Comparison of ENCODE assay signal across 25 mouse cellular contexts in the genomic region with DNA sequence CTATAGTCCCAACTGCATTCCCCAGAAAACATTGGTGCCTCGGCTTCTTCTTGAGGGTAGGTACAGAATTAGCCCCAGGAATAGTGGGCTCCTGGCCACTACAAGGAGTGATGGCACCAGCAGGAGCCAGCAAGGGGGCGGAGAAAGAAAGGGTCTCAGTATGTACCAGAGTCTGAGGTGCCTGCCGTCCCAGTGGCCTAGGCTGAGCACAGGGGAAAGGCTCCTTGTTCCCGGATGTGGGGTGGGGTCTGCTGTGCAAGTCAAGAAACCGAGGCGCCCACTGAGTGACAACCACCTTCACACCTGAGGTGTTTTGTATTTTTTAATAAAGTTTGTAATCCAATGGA. TPM values are rescaled to one million over a fixed set of nuclear protein-coding genes. Genes with fewer than 3 reads are reported as not detected.
DNase-seq lines count a peak whose midpoint lies in the region; TF ChIP-seq lines count a peak whose summit lies in the region.
"Had no signal": no experiment of that assay in that cellular context is flagged by ENCODE, and none has a peak within 500 bp of the region (broad histone marks: within the 10 kb centered on the region; RNA-seq: fewer than 3 reads in every experiment).

No protein-coding gene starts in this region.

- H3K4me1 ChIP-seq in thymus, adult 2 months (replicated peaks; ENCODE audit: control insufficient read depth, insufficient read depth, low read length), result no peaks in the 10 kb centered on the region
- H3K4me1 ChIP-seq: embryonic facial prominence, embryonic 10.5 days; embryonic facial prominence, embryonic 12.5 days; forebrain, embryonic 13.5 days; forebrain, embryonic 15.5 days had no signal

- intact Hi-C loops in heart, postnatal 25 days (cut with DNase I), result no loop called here

- no peak for TF ChIP-seq POLR2A in thymus, adult 2 months (IDR thresholded peaks at IDR 0.05; ENCODE audit: control insufficient read depth, extremely low read depth, insufficient read depth, low read length, poor library complexity)

- H3K27me3 ChIP-seq in thymus, adult 2 months (ENCODE audit: control insufficient read depth, insufficient read depth, low read length), result no peaks in the 10 kb centered on the region
- H3K27me3 ChIP-seq: CH12.LX; embryonic facial prominence, embryonic 12.5 days; forebrain, embryonic 13.5 days; forebrain, embryonic 15.5 days; Patski had no signal

- no peak overlapping the region for H3K4me3 ChIP-seq in layer of hippocampus, adult 2 months
- no peak overlapping the region for H3K4me3 ChIP-seq in thymus, adult 2 months (ENCODE audit: control insufficient read depth, insufficient read depth, low read length)
- H3K4me3 ChIP-seq: embryonic facial prominence, embryonic 10.5 days; embryonic facial prominence, embryonic 12.5 days; forebrain, embryonic 13.5 days; forebrain, embryonic 15.5 days had no signal

- peaks cover 54% of the 10 kb centered on the region for H3K36me3 ChIP-seq in thymus, adult 2 months (ENCODE audit: control insufficient read depth, insufficient read depth, low read length)

- WGBS in thymus, adult 2 months, result 97% methylated on average over 6 of the region's 6 CpGs

- peak; percentile 85 for DNase-seq in heart, adult 11 months
- DNase-seq in heart, postnatal 25 days (ENCODE audit: low spot score), result no peak
- DNase-seq in layer of hippocampus, adult 2 months (ENCODE audit: low spot score in 2 of 2), result no peak
- no peak for DNase-seq in layer of hippocampus, adult 9-11 months
- DNase-seq in thymus, postnatal 4 days, result peak; percentile 10
- DNase-seq in thymus, adult 2 months, result no peak
- DNase-seq: adrenal gland, adult 8-10 months; adrenal gland, postnatal 14 days; adrenal gland, postnatal 36 days; B cell, adult 2 months; cerebellum, adult 2 months; cerebellum, adult 9-10 months had no signal

- TF ChIP-seq CTCF in layer of hippocampus, adult 2 months (conservative IDR thresholded peaks at IDR 0.05), result no peak
- no peak for TF ChIP-seq CTCF in thymus, adult 2 months (IDR thresholded peaks at IDR 0.05; ENCODE audit: borderline replicate concordance, control insufficient read depth, extremely low read depth, insufficient read depth, low read length, poor library complexity)

- H3K27ac ChIP-seq in layer of hippocampus, adult 2 months, result peak overlapping the region; percentile 14; the same call in 1 of the 2 replicates
- no peak overlapping the region for H3K27ac ChIP-seq in thymus, adult 2 months (ENCODE audit: control insufficient read depth, insufficient read depth, low read length)
- H3K27ac ChIP-seq: embryonic facial prominence, embryonic 10.5 days; embryonic facial prominence, embryonic 12.5 days; forebrain, embryonic 13.5 days; forebrain, embryonic 15.5 days had no signal

RNA-seq across cellular contexts. Expression of a gene that starts 23.1 kb away (rescaled TPM):
- total RNA-seq in heart, postnatal 25 days (2021), result 10 to 100 TPM; 22.7 to 23.5 TPM
- total RNA-seq in layer of hippocampus, adult 2 months (2021), result 10 to 100 TPM; 33.8 to 34.6 TPM
- polyA plus RNA-seq in thymus, adult 2 months (2012; rRNA removed), result 87.3 and 98.6 TPM in 2 replicates

RNA-seq across cellular contexts. Expression of a gene that starts 31.6 kb away (rescaled TPM):
- 1 to 10 TPM in 1 of 2 experiments, under 1 TPM in 1; 0.50 to 1.5 TPM for total RNA-seq in heart, postnatal 25 days (2021)
- total RNA-seq in layer of hippocampus, adult 2 months (2021), result 1 to 10 TPM; 4.1 to 5.3 TPM
- polyA plus RNA-seq in thymus, adult 2 months (2012; rRNA removed), result 0.40 and 0.42 TPM in 2 replicates
- total RNA-seq: adrenal gland, postnatal 14 days; adrenal gland, postnatal 36 days; CH12.LX; G1E had no signal
- polyA plus RNA-seq: activated CD4-positive, CD25-positive, alpha-beta regulatory T cell, adult 4 months; CD4-positive, CD25-positive, alpha-beta regulatory T cell, adult 4 months; embryonic facial prominence, embryonic 10.5 days; embryonic facial prominence, embryonic 12.5 days; embryonic facial prominence, embryonic 14.5 days; forebrain, embryonic 11.5 days; forebrain, embryonic 13.5 days; forebrain, embryonic 15.5 days; G1E had no signal

RNA-seq across cellular contexts. Expression of a gene that starts 47.0 kb away (rescaled TPM):
- 1,000 to 10,000 TPM; 1,043 to 1,140 TPM for total RNA-seq in heart, postnatal 25 days (2021)
- under 1 TPM in 1 of 2 experiments, not detected in 1; 0.12 TPM for total RNA-seq in layer of hippocampus, adult 2 months (2021)
- polyA plus RNA-seq in thymus, adult 2 months (2012; rRNA removed), result 3.3 and 36.2 TPM in 2 replicates
- total RNA-seq: G1E had no signal
- polyA plus RNA-seq: activated CD4-positive, CD25-positive, alpha-beta regulatory T cell, adult 4 months; CD4-positive, CD25-positive, alpha-beta regulatory T cell, adult 4 months; embryonic facial prominence, embryonic 10.5 days; embryonic facial prominence, embryonic 12.5 days; forebrain, embryonic 11.5 days; forebrain, embryonic 13.5 days; forebrain, embryonic 15.5 days; G1E had no signal

RNA-seq across cellular contexts. Expression of a gene that starts 51.7 kb away (rescaled TPM):
- total RNA-seq in heart, postnatal 25 days (2021), result 1 to 10 TPM in 1 of 2 experiments, under 1 TPM in 1; 0.60 to 1.5 TPM
- total RNA-seq in layer of hippocampus, adult 2 months (2021), result not detected
- 0.24 and 0.27 TPM in 2 replicates for polyA plus RNA-seq in thymus, adult 2 months (2012; rRNA removed)
- total RNA-seq: adrenal gland, adult 18-20 months; adrenal gland, adult 8-10 months; adrenal gland, postnatal 14 days; adrenal gland, postnatal 36 days had no signal
- polyA plus RNA-seq: activated CD4-positive, CD25-positive, alpha-beta regulatory T cell, adult 4 months; CD4-positive, CD25-positive, alpha-beta regulatory T cell, adult 4 months; cerebellum, adult 2 months; cortical plate, adult 2 months; embryonic facial prominence, embryonic 12.5 days; embryonic facial prominence, embryonic 14.5 days; forebrain, embryonic 11.5 days; forebrain, embryonic 13.5 days; forebrain, embryonic 15.5 days; G1E had no signal

Comparison
In these comparisons a context has a peak if more than half of its experiments do, and no peak if none do; other contexts are left out.
1. DNase-seq: peak in heart, adult 11 months (single experiment) and thymus, postnatal 4 days (single experiment); none in heart, postnatal 25 days (single experiment), layer of hippocampus, adult 2 months (0 of 2), layer of hippocampus, adult 9-11 months (single experiment) and thymus, adult 2 months (single experiment).
2. RNA of a gene that starts 47.0 kb away (total RNA-seq): 1,043 to 1,140 TPM in heart, postnatal 25 days; 0.12 TPM in layer of hippocampus, adult 2 months; every median in the first group is over 100 times any median in the second.